Mouse (Mus musculus): Measurements from ENCODE around the gene Bcat1.
"Not testable (repeated sequence)": the region's sequence is repeated elsewhere in the genome, so short reads cannot be mapped to it uniquely, and the experiment has no call there.

The Bcat1 gene

GRCm38 (mm10) chr6:145093038-145093622 is 17.1 kb upstream of the Bcat1 start:
- not testable (repeated sequence) for DNase-seq (ENCODE audit: low spot score)

- DNase-seq (ENCODE audit: low spot score): no peak
Observed at GRCm38 (mm10) chr6:145091998-145092397, 16.0 kb upstream of the Bcat1 start.

GRCm38 (mm10) chr6:145090928-145091327 is 14.9 kb upstream of the Bcat1 start:
- no peak for DNase-seq (ENCODE audit: low spot score)

GRCm38 (mm10) chr6:145090201-145090863 is 14.3 kb upstream of the Bcat1 start:
- no peak for DNase-seq (ENCODE audit: low spot score)

- no peak for DNase-seq (ENCODE audit: low spot score)
Observed at GRCm38 (mm10) chr6:145089373-145089772, 13.4 kb upstream of the Bcat1 start.

- no peak for DNase-seq (ENCODE audit: low spot score)
Observed at GRCm38 (mm10) chr6:145088451-145089113, 12.6 kb upstream of the Bcat1 start.

- DNase-seq (ENCODE audit: low spot score): no peak
Observed at GRCm38 (mm10) chr6:145084343-145085117, 8.5 kb upstream of the Bcat1 start.

GRCm38 (mm10) chr6:145081721-145082120 is 5.7 kb upstream of the Bcat1 start:
- DNase-seq (ENCODE audit: low spot score): no peak

GRCm38 (mm10) chr6:145079087-145079759 is 3.2 kb upstream of the Bcat1 start:
- no peak for DNase-seq (ENCODE audit: low spot score)

GRCm38 (mm10) chr6:145076286-145076685 is 302 bp upstream of the Bcat1 start:
- DNase-seq (ENCODE audit: low spot score): no peak

GRCm38 (mm10) chr6:145075088-145075547 is 866 bp downstream of the Bcat1 start:
- peak; percentile 4 for DNase-seq (ENCODE audit: low spot score)

GRCm38 (mm10) chr6:145074461-145074860 is 1.5 kb downstream of the Bcat1 start:
- DNase-seq (ENCODE audit: low spot score): no peak

- DNase-seq (ENCODE audit: low spot score): no peak
Observed at GRCm38 (mm10) chr6:145069921-145070320, 6.1 kb downstream of the Bcat1 start.

GRCm38 (mm10) chr6:145069397-145069796 is 6.6 kb downstream of the Bcat1 start:
- DNase-seq (ENCODE audit: low spot score): no peak

- DNase-seq (ENCODE audit: low spot score): no peak
Observed at GRCm38 (mm10) chr6:145067679-145068078, 8.3 kb downstream of the Bcat1 start.

- no peak for DNase-seq (ENCODE audit: low spot score)
Observed at GRCm38 (mm10) chr6:145066416-145066815, 9.6 kb downstream of the Bcat1 start.

GRCm38 (mm10) chr6:145065301-145065845 is 10.6 kb downstream of the Bcat1 start:
- no peak for DNase-seq (ENCODE audit: low spot score)

- no peak for DNase-seq (ENCODE audit: low spot score)
Observed at GRCm38 (mm10) chr6:145064104-145064503, 11.9 kb downstream of the Bcat1 start.

GRCm38 (mm10) chr6:145063212-145063868 is 12.6 kb downstream of the Bcat1 start:
- no peak for DNase-seq (ENCODE audit: low spot score)

- DNase-seq (ENCODE audit: low spot score): no peak
Observed at GRCm38 (mm10) chr6:145062763-145063162, 13.2 kb downstream of the Bcat1 start.

GRCm38 (mm10) chr6:145061361-145061760 is 14.6 kb downstream of the Bcat1 start:
- DNase-seq (ENCODE audit: low spot score): no peak

Data from urinary bladder, postnatal 14 days (tissue).